Mouse (Mus musculus) megakaryocyte, adult 5-6 weeks (primary cell): ENCODE results near the gene Csnk1g2. TPM values are rescaled to one million over a fixed set of nuclear protein-coding genes. Genes with fewer than 3 reads are reported as not detected.

ENCODE experiments used
- ATAC-seq: 2 replicates; pipeline ENCODE4 v1.8.0; 2016; ENCODE audit warnings: mild to moderate bottlenecking, inconsistent platforms; ENCODE audit not compliant: poor library complexity, severe bottlenecking
- total RNA-seq, 2 experiments: library from RNA; stranded (forward) in 1 of 2; stranded (reverse) in 1 of 2; fragments of 153-499, 151-499 nt in 1 of 2; fragments of 221-1000, 200-1000 nt in 1 of 2; gene quantifications; 2 replicates each; pipeline versions ENCODE4 v1.2.3 to v1.2.4; 2015 to 2017

The Csnk1g2 gene
- total RNA-seq, 2 experiments from 2014 or later, result 46.0 to 127 TPM

GRCm38 (mm10) chr10:80677128-80677875, 54.7 kb downstream of the Csnk1g2 start:
- ATAC-seq, result 0 out of 2 replicates have a peak, but pooled peaks have one; percentile 3

GRCm38 (mm10) chr10:80677942-80678436, 55.4 kb downstream of the Csnk1g2 start, which contains the start of gene Mknk2:
TSS of gene Mknk2 (minus strand) at chr10:80678112.
- peak; percentile 55 for ATAC-seq

- ATAC-seq, result no peak
Measured at GRCm38 (mm10) chr10:80678601-80679377, 56.2 kb downstream of the Csnk1g2 start.

- no peak for ATAC-seq
Measured at GRCm38 (mm10) chr10:80679556-80680259, 57.1 kb downstream of the Csnk1g2 start.

GRCm38 (mm10) chr10:80680260-80680696, 57.6 kb downstream of the Csnk1g2 start:
- no peak for ATAC-seq

- no peak for ATAC-seq
Measured at GRCm38 (mm10) chr10:80682003-80682402, 59.4 kb downstream of the Csnk1g2 start.

GRCm38 (mm10) chr10:80683647-80684046, 61.0 kb downstream of the Csnk1g2 start:
- no peak for ATAC-seq

- peak; percentile 81 for ATAC-seq
Measured at GRCm38 (mm10) chr10:80684214-80684613, 61.6 kb downstream of the Csnk1g2 start.

- ATAC-seq, result no peak
Measured at GRCm38 (mm10) chr10:80684984-80685383, 62.3 kb downstream of the Csnk1g2 start.

- no peak for ATAC-seq
Measured at GRCm38 (mm10) chr10:80686617-80687016, 64.0 kb downstream of the Csnk1g2 start.

GRCm38 (mm10) chr10:80687850-80688249, 65.2 kb downstream of the Csnk1g2 start:
- peak; percentile 50 for ATAC-seq

Other genes with a start within 250 kb of the Csnk1g2 start
- gene Mex3d, start 235.2 kb upstream of the Csnk1g2 start, total RNA-seq (2015), result 2.4 and 2.6 TPM in 2 replicates
- gene Mex3d, start 235.2 kb upstream of the Csnk1g2 start, total RNA-seq (2017), result 2.6 and 5.0 TPM in 2 replicates
- gene Mbd3, start 223.3 kb upstream of the Csnk1g2 start, total RNA-seq (2015), result 38.8 and 40.6 TPM in 2 replicates
- gene Mbd3, start 223.3 kb upstream of the Csnk1g2 start, total RNA-seq (2017), result 39.8 and 40.0 TPM in 2 replicates
- gene Uqcr11, start 216.0 kb upstream of the Csnk1g2 start, total RNA-seq (2015), result 107 and 108 TPM in 2 replicates
- gene Uqcr11, start 216.0 kb upstream of the Csnk1g2 start, total RNA-seq (2017), result 122 and 129 TPM in 2 replicates
- 17.2 and 20.3 TPM in 2 replicates for gene Tcf3, start 189.2 kb upstream of the Csnk1g2 start, total RNA-seq (2015)
- gene Tcf3, start 189.2 kb upstream of the Csnk1g2 start, total RNA-seq (2017), result 22.4 and 24.2 TPM in 2 replicates
- gene Onecut3, start 128.0 kb upstream of the Csnk1g2 start, total RNA-seq (2015), result not detected in 2 replicates
- gene Onecut3, start 128.0 kb upstream of the Csnk1g2 start, total RNA-seq (2017), result not detected in 2 replicates
- not detected in 2 replicates for gene Atp8b3, start 83.7 kb upstream of the Csnk1g2 start, total RNA-seq (2015)
- not detected in 2 replicates for gene Atp8b3, start 83.7 kb upstream of the Csnk1g2 start, total RNA-seq (2017)
- 35.9 and 41.5 TPM in 2 replicates for gene Rexo1, start 61.3 kb upstream of the Csnk1g2 start, total RNA-seq (2015)
- 19.4 and 19.9 TPM in 2 replicates for gene Rexo1, start 61.3 kb upstream of the Csnk1g2 start, total RNA-seq (2017)
- gene Klf16, start 45.5 kb upstream of the Csnk1g2 start, total RNA-seq (2015), result 2.6 and 3.3 TPM in 2 replicates
- 3.9 and 5.3 TPM in 2 replicates for gene Klf16, start 45.5 kb upstream of the Csnk1g2 start, total RNA-seq (2017)
- 64.8 and 82.1 TPM in 2 replicates for gene Abhd17a, start 32.5 kb upstream of the Csnk1g2 start, total RNA-seq (2015)
- 21.7 and 31.6 TPM in 2 replicates for gene Abhd17a, start 32.5 kb upstream of the Csnk1g2 start, total RNA-seq (2017)
- gene Scamp4, start 20.0 kb upstream of the Csnk1g2 start, total RNA-seq (2015), result 16.9 and 22.3 TPM in 2 replicates
- 4.8 and 11.4 TPM in 2 replicates for gene Scamp4, start 20.0 kb upstream of the Csnk1g2 start, total RNA-seq (2017)
- 0.91 and 1.1 TPM in 2 replicates for gene Adat3, start 20.0 kb upstream of the Csnk1g2 start, total RNA-seq (2015)
- gene Adat3, start 20.0 kb upstream of the Csnk1g2 start, total RNA-seq (2017), result 3.8 TPM in 1 of 2 replicates, not detected in the other
- gene Gm49322, start 16.8 kb upstream of the Csnk1g2 start, total RNA-seq (2015), result 0.54 TPM in 1 of 2 replicates, not detected in the other
- gene Gm49322, start 16.8 kb upstream of the Csnk1g2 start, total RNA-seq (2017), result 0.15 and 0.89 TPM in 2 replicates
- gene Btbd2, start 34.2 kb downstream of the Csnk1g2 start, total RNA-seq (2015), result 8.4 and 10.3 TPM in 2 replicates
- gene Btbd2, start 34.2 kb downstream of the Csnk1g2 start, total RNA-seq (2017), result 16.5 and 30.1 TPM in 2 replicates
- 53.5 and 61.1 TPM in 2 replicates for gene Mknk2, start 55.3 kb downstream of the Csnk1g2 start, total RNA-seq (2015)
- gene Mknk2, start 55.3 kb downstream of the Csnk1g2 start, total RNA-seq (2017), result 63.3 and 74.8 TPM in 2 replicates
- 61.8 and 72.0 TPM in 2 replicates for gene Mob3a, start 79.1 kb downstream of the Csnk1g2 start, total RNA-seq (2015)
- gene Mob3a, start 79.1 kb downstream of the Csnk1g2 start, total RNA-seq (2017), result 65.0 and 77.3 TPM in 2 replicates
- 11.3 and 14.2 TPM in 2 replicates for gene Izumo4, start 79.3 kb downstream of the Csnk1g2 start, total RNA-seq (2015)
- 4.4 and 6.6 TPM in 2 replicates for gene Izumo4, start 79.3 kb downstream of the Csnk1g2 start, total RNA-seq (2017)
- gene Ap3d1, start 119.4 kb downstream of the Csnk1g2 start, total RNA-seq (2015), result 42.6 and 52.4 TPM in 2 replicates
- 48.6 and 62.0 TPM in 2 replicates for gene Ap3d1, start 119.4 kb downstream of the Csnk1g2 start, total RNA-seq (2017)
- gene Dot1l, start 132.4 kb downstream of the Csnk1g2 start, total RNA-seq (2015), result 19.5 and 23.0 TPM in 2 replicates
- 6.9 and 9.8 TPM in 2 replicates for gene Dot1l, start 132.4 kb downstream of the Csnk1g2 start, total RNA-seq (2017)
- gene Sf3a2, start 175.4 kb downstream of the Csnk1g2 start, total RNA-seq (2015), result 45.8 and 46.6 TPM in 2 replicates
- gene Sf3a2, start 175.4 kb downstream of the Csnk1g2 start, total RNA-seq (2017), result 13.1 and 20.4 TPM in 2 replicates
- gene Plekhj1, start 175.8 kb downstream of the Csnk1g2 start, total RNA-seq (2015), result 82.4 and 84.3 TPM in 2 replicates
- gene Plekhj1, start 175.8 kb downstream of the Csnk1g2 start, total RNA-seq (2017), result 35.5 and 43.5 TPM in 2 replicates
- not detected in 2 replicates for gene Amh, start 182.4 kb downstream of the Csnk1g2 start, total RNA-seq (2015)
- not detected in 2 replicates for gene Amh, start 182.4 kb downstream of the Csnk1g2 start, total RNA-seq (2017)
- not detected in 2 replicates for gene Jsrp1, start 190.7 kb downstream of the Csnk1g2 start, total RNA-seq (2015)
- gene Jsrp1, start 190.7 kb downstream of the Csnk1g2 start, total RNA-seq (2017), result not detected in 2 replicates
- 1,171 and 1,242 TPM in 2 replicates for gene Oaz1, start 203.8 kb downstream of the Csnk1g2 start, total RNA-seq (2015)
- gene Oaz1, start 203.8 kb downstream of the Csnk1g2 start, total RNA-seq (2017), result 206 and 296 TPM in 2 replicates
- gene Lingo3, start 221.2 kb downstream of the Csnk1g2 start, total RNA-seq (2015), result not detected in 2 replicates
- gene Lingo3, start 221.2 kb downstream of the Csnk1g2 start, total RNA-seq (2017), result not detected in 2 replicates
- 56.6 and 58.0 TPM in 2 replicates for gene Lsm7, start 232.4 kb downstream of the Csnk1g2 start, total RNA-seq (2015)
- gene Lsm7, start 232.4 kb downstream of the Csnk1g2 start, total RNA-seq (2017), result 104 and 130 TPM in 2 replicates
- gene Sppl2b, start 232.4 kb downstream of the Csnk1g2 start, total RNA-seq (2015), result 10.1 and 10.4 TPM in 2 replicates
- 9.1 and 15.1 TPM in 2 replicates for gene Sppl2b, start 232.4 kb downstream of the Csnk1g2 start, total RNA-seq (2017)
- gene Tmprss9, start 249.0 kb downstream of the Csnk1g2 start, total RNA-seq (2015), result not detected in 2 replicates
- not detected in 2 replicates for gene Tmprss9, start 249.0 kb downstream of the Csnk1g2 start, total RNA-seq (2017)